Mouse (Mus musculus): Measurements from ENCODE around the gene Arhgdia. TPM values are rescaled to one million over a fixed set of nuclear protein-coding genes. Genes with fewer than 3 reads are reported as not detected.

Gene Arhgdia
- polyA plus RNA-seq, 1 experiment from 2014 or later = 627 TPM

- peaks cover 38% of the 10 kb centered on the region for H3K36me3 ChIP-seq (ENCODE audit: control insufficient read depth, insufficient read depth, low read length)
- H3K4me1 ChIP-seq (replicated peaks; ENCODE audit: control insufficient read depth, insufficient read depth, low read length) = peaks cover 20% of the 10 kb centered on the region
- WGBS = 49% methylated on average over 15 of the region's 15 CpGs
- peak overlapping the region; percentile 89 for H3K4me3 ChIP-seq (ENCODE audit: low read depth, low read length)
- H3K4me2 ChIP-seq (ENCODE audit: low read length) = peak overlapping the region; percentile 97
- DNase-seq (ENCODE audit: low spot score) = peak; percentile 96
- H3K9ac ChIP-seq (ENCODE audit: low read length) = no peak overlapping the region
- ATAC-seq (replicated peaks; ENCODE audit: low FRiP score, low TSS enrichment, low read depth) = no peak
- no peak overlapping the region for H3K27ac ChIP-seq (ENCODE audit: low read depth)
- H3K9me3 ChIP-seq (ENCODE audit: control insufficient read depth, low read length) = peaks cover 4% of the 10 kb centered on the region; the same call in 1 of the 2 replicates
- no peaks in the 10 kb centered on the region for H3K27me3 ChIP-seq (replicated peaks; ENCODE audit: control insufficient read depth, insufficient read depth, low read length)
Measured at GRCm38 (mm10) chr11:120579316-120580107, 1.9 kb downstream of the Arhgdia start.

DNA sequence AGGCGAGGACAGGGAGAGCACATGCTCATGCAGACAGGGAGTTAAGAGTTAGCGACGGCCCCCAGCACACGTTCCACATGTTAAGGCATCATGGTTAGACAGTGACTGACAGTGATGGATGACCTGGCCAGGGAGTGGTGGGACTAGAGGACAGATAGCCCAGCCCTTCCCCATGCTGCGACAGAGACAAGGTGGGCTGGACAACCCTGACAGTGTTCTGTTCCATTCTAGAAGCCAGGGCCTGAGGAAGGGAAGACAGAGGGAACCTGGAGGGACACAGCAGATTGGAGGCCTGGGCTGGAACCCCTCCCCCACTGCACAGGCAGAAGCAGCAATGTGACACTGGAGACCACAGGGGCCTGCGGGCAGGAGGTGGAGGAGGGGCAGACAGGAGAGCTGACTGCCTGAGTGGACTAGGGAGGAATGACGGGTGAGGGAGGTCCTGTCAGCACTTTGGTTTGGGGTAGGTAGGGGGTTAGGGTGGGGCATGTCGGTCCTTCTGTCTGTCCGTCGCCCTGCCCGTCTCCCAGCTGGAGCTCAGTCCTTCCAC lies 2.7 kb downstream of the Arhgdia start:
- Histone ChIP-seq H3K4me1 (replicated peaks; ENCODE audit: control insufficient read depth, insufficient read depth, low read length) (peaks cover 25% of the 10 kb centered on the region), H3K27me3 (replicated peaks; ENCODE audit: control insufficient read depth, insufficient read depth, low read length) (no peaks in the 10 kb centered on the region), H3K9me3 (ENCODE audit: control insufficient read depth, low read length) (peaks cover under 1% of the 10 kb centered on the region; the same call in 1 of the 2 replicates), H3K4me2 (ENCODE audit: low read length) (no peak overlapping the region), H3K4me3 (ENCODE audit: low read depth, low read length) (no peak overlapping the region), H3K27ac (ENCODE audit: low read depth) (no peak overlapping the region), H3K36me3 (ENCODE audit: control insufficient read depth, insufficient read depth, low read length) (peaks cover 35% of the 10 kb centered on the region), H3K9ac (ENCODE audit: low read length) (no peak overlapping the region)
- WGBS = 79% methylated on average over 11 of the region's 11 CpGs
- ATAC-seq (replicated peaks; ENCODE audit: low FRiP score, low TSS enrichment, low read depth) (no peak), DNase-seq (ENCODE audit: low spot score) (no peak)

DNA sequence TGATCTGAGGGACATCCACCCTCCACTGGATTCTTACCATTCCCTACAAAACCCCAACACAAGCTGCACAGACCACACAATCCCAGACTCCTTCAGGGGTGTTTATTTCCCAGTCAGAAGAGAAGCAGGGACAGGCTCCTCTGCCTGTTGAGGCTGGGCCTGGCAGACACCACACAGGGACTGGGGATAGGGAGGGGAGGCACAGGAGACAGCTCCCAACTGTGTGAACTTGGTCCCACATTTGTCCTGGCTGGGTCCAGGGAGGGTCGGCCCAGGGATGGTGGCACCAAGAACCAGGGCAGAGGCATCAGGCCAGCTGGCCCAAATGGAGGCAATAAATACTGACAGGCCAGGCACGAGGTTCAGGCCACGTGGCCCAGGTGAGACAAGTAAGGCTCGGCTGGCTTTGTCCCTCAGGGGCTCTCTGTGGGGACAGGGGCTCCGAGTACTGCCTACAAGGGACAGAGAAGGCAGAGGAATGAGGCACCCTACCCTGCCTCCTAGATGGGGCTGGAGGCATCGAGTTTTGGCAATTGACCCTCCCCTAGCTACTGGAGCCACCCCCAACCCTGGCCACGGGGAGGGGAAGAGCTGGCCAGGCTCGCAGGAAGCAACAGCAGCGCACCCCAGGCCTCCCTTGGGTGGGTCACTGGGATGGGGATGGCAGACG lies 3.3 kb downstream of the Arhgdia start:
- H3K27me3 ChIP-seq (replicated peaks; ENCODE audit: control insufficient read depth, insufficient read depth, low read length) = no peaks in the 10 kb centered on the region
- H3K36me3 ChIP-seq (ENCODE audit: control insufficient read depth, insufficient read depth, low read length) = peaks cover 35% of the 10 kb centered on the region
- peaks cover 25% of the 10 kb centered on the region for H3K4me1 ChIP-seq (replicated peaks; ENCODE audit: control insufficient read depth, insufficient read depth, low read length)
- no peak overlapping the region for H3K4me2 ChIP-seq (ENCODE audit: low read length)
- DNase-seq (ENCODE audit: low spot score) (no peak), ATAC-seq (replicated peaks; ENCODE audit: low FRiP score, low TSS enrichment, low read depth) (no peak)
- no peak overlapping the region for H3K9ac ChIP-seq (ENCODE audit: low read length)
- no peak overlapping the region for H3K4me3 ChIP-seq (ENCODE audit: low read depth, low read length)
- H3K9me3 ChIP-seq (ENCODE audit: control insufficient read depth, low read length) = no peaks in the 10 kb centered on the region
- H3K27ac ChIP-seq (ENCODE audit: low read depth) = no peak overlapping the region
- 82% methylated on average over 10 of the region's 10 CpGs for WGBS

- Histone ChIP-seq H3K4me2 (ENCODE audit: low read length) (no peak overlapping the region), H3K36me3 (ENCODE audit: control insufficient read depth, insufficient read depth, low read length) (peaks cover 35% of the 10 kb centered on the region), H3K9ac (ENCODE audit: low read length) (no peak overlapping the region), H3K4me3 (ENCODE audit: low read depth, low read length) (no peak overlapping the region), H3K27ac (ENCODE audit: low read depth) (0 out of 2 replicates have a peak overlapping the region, but pooled peaks have one; percentile 10), H3K9me3 (ENCODE audit: control insufficient read depth, low read length) (no peaks in the 10 kb centered on the region), H3K27me3 (replicated peaks; ENCODE audit: control insufficient read depth, insufficient read depth, low read length) (no peaks in the 10 kb centered on the region), H3K4me1 (replicated peaks; ENCODE audit: control insufficient read depth, insufficient read depth, low read length) (peaks cover 25% of the 10 kb centered on the region)
- WGBS = 85% methylated on average over 7 of the region's 7 CpGs
- ATAC-seq (replicated peaks; ENCODE audit: low FRiP score, low TSS enrichment, low read depth) = no peak
- no peak for DNase-seq (ENCODE audit: low spot score)
Measured at GRCm38 (mm10) chr11:120577211-120578023, 4.0 kb downstream of the Arhgdia start.

DNA sequence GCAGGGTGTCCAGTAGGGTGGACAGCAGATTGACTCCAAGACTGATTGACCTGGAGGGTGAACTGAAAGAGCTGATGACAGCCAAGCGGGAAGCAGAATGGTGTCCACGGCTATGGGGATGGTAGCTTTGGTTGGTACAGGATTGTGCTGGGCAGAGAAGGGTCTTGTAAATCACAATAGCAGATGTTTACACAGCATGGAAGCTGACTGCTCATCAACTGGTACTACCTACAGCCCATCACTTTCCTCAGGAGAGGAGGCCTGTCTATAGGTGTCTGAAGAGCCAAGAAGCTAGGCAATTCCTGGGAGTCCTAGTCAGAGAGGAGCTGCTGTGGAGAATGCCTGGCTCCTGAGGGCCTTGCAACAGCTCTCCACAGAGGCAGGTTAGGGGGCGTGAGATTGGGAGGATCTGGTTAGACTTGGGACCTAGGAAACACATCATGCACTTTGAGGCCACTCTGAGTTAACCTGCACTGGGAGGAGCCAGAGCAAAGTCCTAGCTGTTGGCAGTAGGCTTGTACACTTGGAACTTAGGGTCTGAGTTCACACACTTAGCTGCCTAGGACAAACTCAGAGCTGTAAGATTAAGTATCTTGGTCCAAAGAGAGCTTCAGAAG lies 5.0 kb downstream of the Arhgdia start:
- 76% methylated on average over 3 of the region's 3 CpGs for WGBS
- Histone ChIP-seq H3K36me3 (ENCODE audit: control insufficient read depth, insufficient read depth, low read length) (peaks cover 36% of the 10 kb centered on the region), H3K27ac (ENCODE audit: low read depth) (no peak overlapping the region), H3K4me2 (ENCODE audit: low read length) (no peak overlapping the region), H3K9ac (ENCODE audit: low read length) (no peak overlapping the region), H3K27me3 (replicated peaks; ENCODE audit: control insufficient read depth, insufficient read depth, low read length) (no peaks in the 10 kb centered on the region), H3K9me3 (ENCODE audit: control insufficient read depth, low read length) (no peaks in the 10 kb centered on the region), H3K4me3 (ENCODE audit: low read depth, low read length) (no peak overlapping the region), H3K4me1 (replicated peaks; ENCODE audit: control insufficient read depth, insufficient read depth, low read length) (peaks cover 22% of the 10 kb centered on the region)
- no peak for DNase-seq (ENCODE audit: low spot score)
- ATAC-seq (replicated peaks; ENCODE audit: low FRiP score, low TSS enrichment, low read depth) = no peak

- no peak overlapping the region for H3K4me3 ChIP-seq (ENCODE audit: low read depth, low read length)
- no peaks in the 10 kb centered on the region for H3K9me3 ChIP-seq (ENCODE audit: control insufficient read depth, low read length)
- H3K4me1 ChIP-seq (replicated peaks; ENCODE audit: control insufficient read depth, insufficient read depth, low read length) = peaks cover 27% of the 10 kb centered on the region
- no peaks in the 10 kb centered on the region for H3K27me3 ChIP-seq (replicated peaks; ENCODE audit: control insufficient read depth, insufficient read depth, low read length)
- no peak overlapping the region for H3K4me2 ChIP-seq (ENCODE audit: low read length)
- H3K36me3 ChIP-seq (ENCODE audit: control insufficient read depth, insufficient read depth, low read length) = peaks cover 41% of the 10 kb centered on the region
- DNase-seq (ENCODE audit: low spot score) (no peak), ATAC-seq (replicated peaks; ENCODE audit: low FRiP score, low TSS enrichment, low read depth) (no peak)
- H3K27ac ChIP-seq (ENCODE audit: low read depth) = no peak overlapping the region
- no peak overlapping the region for H3K9ac ChIP-seq (ENCODE audit: low read length)
Measured at GRCm38 (mm10) chr11:120575940-120576339, 5.5 kb downstream of the Arhgdia start.

- DNase-seq (ENCODE audit: low spot score) = no peak
- Histone ChIP-seq H3K4me3 (ENCODE audit: low read depth, low read length) (no peak overlapping the region), H3K36me3 (ENCODE audit: control insufficient read depth, insufficient read depth, low read length) (peaks cover 49% of the 10 kb centered on the region), H3K4me1 (replicated peaks; ENCODE audit: control insufficient read depth, insufficient read depth, low read length) (peaks cover 24% of the 10 kb centered on the region), H3K4me2 (ENCODE audit: low read length) (no peak overlapping the region), H3K9me3 (ENCODE audit: control insufficient read depth, low read length) (no peaks in the 10 kb centered on the region), H3K9ac (ENCODE audit: low read length) (no peak overlapping the region), H3K27ac (ENCODE audit: low read depth) (no peak overlapping the region), H3K27me3 (replicated peaks; ENCODE audit: control insufficient read depth, insufficient read depth, low read length) (no peaks in the 10 kb centered on the region)
- WGBS = 85% methylated on average over 2 of the region's 2 CpGs
- no peak for ATAC-seq (replicated peaks; ENCODE audit: low FRiP score, low TSS enrichment, low read depth)
Measured at GRCm38 (mm10) chr11:120575046-120575445, 6.4 kb downstream of the Arhgdia start.

DNA sequence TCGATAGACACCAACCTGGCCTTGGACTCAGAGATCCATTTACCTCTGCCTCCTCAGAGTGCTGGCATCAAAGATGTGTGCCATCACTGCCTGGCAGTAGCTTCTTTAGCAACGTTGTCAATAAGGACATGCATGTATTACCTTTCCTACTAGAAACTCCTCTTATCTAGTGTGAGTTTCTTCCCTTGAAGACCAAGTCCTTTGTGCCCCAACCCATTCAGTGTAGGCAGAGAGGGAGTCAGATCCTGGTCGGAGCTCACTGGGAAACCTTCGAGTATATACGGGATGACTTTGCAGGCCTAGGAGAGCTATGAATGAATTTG lies 7.2 kb downstream of the Arhgdia start:
- no peak for ATAC-seq (replicated peaks; ENCODE audit: low FRiP score, low TSS enrichment, low read depth)
- peaks cover 16% of the 10 kb centered on the region for H3K4me1 ChIP-seq (replicated peaks; ENCODE audit: control insufficient read depth, insufficient read depth, low read length)
- peak overlapping the region; percentile 94 for H3K9ac ChIP-seq (ENCODE audit: low read length)

More for the DNA sequence above, 7.2 kb downstream of the Arhgdia start:
- Histone ChIP-seq H3K9me3 (ENCODE audit: control insufficient read depth, low read length) (no peaks in the 10 kb centered on the region), H3K36me3 (ENCODE audit: control insufficient read depth, insufficient read depth, low read length) (peaks cover 45% of the 10 kb centered on the region), H3K4me2 (ENCODE audit: low read length) (peak overlapping the region; percentile 85), H3K4me3 (ENCODE audit: low read depth, low read length) (peak overlapping the region; percentile 98), H3K27me3 (replicated peaks; ENCODE audit: control insufficient read depth, insufficient read depth, low read length) (no peaks in the 10 kb centered on the region), H3K27ac (ENCODE audit: low read depth) (peak overlapping the region; percentile 95; the same call in 1 of the 2 replicates)
- 44% methylated on average over 5 of the region's 5 CpGs for WGBS
- DNase-seq (ENCODE audit: low spot score) = no peak

Measured in intestine, embryonic 14.5 days (tissue).